Mouse (Mus musculus): Measurements from ENCODE around the gene Trappc6a. TPM values are rescaled to one million over a fixed set of nuclear protein-coding genes. Genes with fewer than 3 reads are reported as not detected.

The Trappc6a gene
- polyA plus RNA-seq, 1 experiment from 2014 or later, result 39.2 TPM

- peaks cover 1% of the 10 kb centered on the region for H3K4me1 ChIP-seq
- WGBS, result 70% methylated on average over 12 of the region's 12 CpGs
- no peaks in the 10 kb centered on the region for H3K9me3 ChIP-seq (replicated peaks)
- no peak overlapping the region for H3K4me2 ChIP-seq
- no peaks in the 10 kb centered on the region for H3K36me3 ChIP-seq
- no peak for ATAC-seq (ENCODE audit: low FRiP score)
- H3K9ac ChIP-seq (replicated peaks), result no peak overlapping the region
- peaks cover 66% of the 10 kb centered on the region for H3K27me3 ChIP-seq (replicated peaks)
- no peak overlapping the region for H3K4me3 ChIP-seq (replicated peaks)
- H3K27ac ChIP-seq (replicated peaks), result no peak overlapping the region
Observed at GRCm38 (mm10) chr7:19468279-19468678, 39.9 kb upstream of the Trappc6a start.

GRCm38 (mm10) chr7:19469404-19469803 is 38.8 kb upstream of the Trappc6a start:
- Histone ChIP-seq H3K36me3 (no peaks in the 10 kb centered on the region), H3K9ac (replicated peaks) (no peak overlapping the region), H3K4me1 (peaks cover 10% of the 10 kb centered on the region), H3K27me3 (replicated peaks) (peaks cover 69% of the 10 kb centered on the region), H3K4me2 (peak overlapping the region; percentile 1; the same call in 1 of the 2 replicates), H3K27ac (replicated peaks) (no peak overlapping the region), H3K4me3 (replicated peaks) (no peak overlapping the region), H3K9me3 (replicated peaks) (no peaks in the 10 kb centered on the region)
- WGBS, result 31% methylated on average over 23 of the region's 23 CpGs
- no peak for ATAC-seq (ENCODE audit: low FRiP score)

GRCm38 (mm10) chr7:19470308-19470707 is 37.9 kb upstream of the Trappc6a start:
- peaks cover 69% of the 10 kb centered on the region for H3K27me3 ChIP-seq (replicated peaks)
- WGBS, result 18% methylated on average over 14 of the region's 14 CpGs

GRCm38 (mm10) chr7:19472403-19472802 is 35.8 kb upstream of the Trappc6a start:
- H3K9me3 ChIP-seq (replicated peaks), result no peaks in the 10 kb centered on the region
- H3K27ac ChIP-seq (replicated peaks), result no peak overlapping the region
- H3K4me3 ChIP-seq (replicated peaks), result no peak overlapping the region
- ATAC-seq (ENCODE audit: low FRiP score), result no peak
- H3K27me3 ChIP-seq (replicated peaks), result peaks cover 66% of the 10 kb centered on the region
- H3K36me3 ChIP-seq, result no peaks in the 10 kb centered on the region
- no peak overlapping the region for H3K4me2 ChIP-seq
- peaks cover 14% of the 10 kb centered on the region for H3K4me1 ChIP-seq
- no peak overlapping the region for H3K9ac ChIP-seq (replicated peaks)
- WGBS, result 53% methylated on average over 4 of the region's 4 CpGs

More at GRCm38 (mm10) chr7:19470308-19470707, 37.9 kb upstream of the Trappc6a start:
- H3K4me3 ChIP-seq (replicated peaks), result no peak overlapping the region
- no peaks in the 10 kb centered on the region for H3K36me3 ChIP-seq
- no peaks in the 10 kb centered on the region for H3K9me3 ChIP-seq (replicated peaks)
- H3K4me2 ChIP-seq, result no peak overlapping the region
- H3K27ac ChIP-seq (replicated peaks), result no peak overlapping the region
- H3K9ac ChIP-seq (replicated peaks), result no peak overlapping the region
- H3K4me1 ChIP-seq, result peaks cover 14% of the 10 kb centered on the region
- no peak for ATAC-seq (ENCODE audit: low FRiP score)

- Histone ChIP-seq H3K4me3 (replicated peaks) (peak overlapping the region; percentile 53), H3K9ac (replicated peaks) (peak overlapping the region; percentile 73), H3K4me2 (peak overlapping the region; percentile 89), H3K4me1 (peaks cover 14% of the 10 kb centered on the region), H3K9me3 (replicated peaks) (no peaks in the 10 kb centered on the region), H3K27me3 (replicated peaks) (peaks cover 67% of the 10 kb centered on the region), H3K27ac (replicated peaks) (peak overlapping the region; percentile 87), H3K36me3 (no peaks in the 10 kb centered on the region)
- peak; percentile 94 for ATAC-seq (ENCODE audit: low FRiP score)
- under 1% methylated on average over 78 of the region's 89 CpGs for WGBS
Observed at GRCm38 (mm10) chr7:19473875-19474443, 34.2 kb upstream of the Trappc6a start.

- H3K4me1 ChIP-seq, result peaks cover 14% of the 10 kb centered on the region
- no peak for ATAC-seq (ENCODE audit: low FRiP score)
- WGBS, result 82% methylated on average over 2 of the region's 2 CpGs
- no peak overlapping the region for H3K4me3 ChIP-seq (replicated peaks)
- peaks cover 38% of the 10 kb centered on the region for H3K27me3 ChIP-seq (replicated peaks)
- H3K36me3 ChIP-seq, result no peaks in the 10 kb centered on the region
- no peak overlapping the region for H3K27ac ChIP-seq (replicated peaks)
- H3K9ac ChIP-seq (replicated peaks), result no peak overlapping the region
- H3K4me2 ChIP-seq, result no peak overlapping the region
- H3K9me3 ChIP-seq (replicated peaks), result no peaks in the 10 kb centered on the region
Observed at GRCm38 (mm10) chr7:19477084-19477483, 31.1 kb upstream of the Trappc6a start.

GRCm38 (mm10) chr7:19477624-19478384 is 30.4 kb upstream of the Trappc6a start:
- Histone ChIP-seq H3K4me2 (no peak overlapping the region), H3K27ac (replicated peaks) (no peak overlapping the region), H3K9me3 (replicated peaks) (no peaks in the 10 kb centered on the region), H3K9ac (replicated peaks) (no peak overlapping the region), H3K4me3 (replicated peaks) (no peak overlapping the region), H3K27me3 (replicated peaks) (peaks cover 31% of the 10 kb centered on the region), H3K4me1 (peaks cover 14% of the 10 kb centered on the region), H3K36me3 (no peaks in the 10 kb centered on the region)
- no peak for ATAC-seq (ENCODE audit: low FRiP score)
- WGBS, result 30% methylated on average over 14 of the region's 14 CpGs

GRCm38 (mm10) chr7:19483281-19483680 is 24.9 kb upstream of the Trappc6a start:
- Histone ChIP-seq H3K36me3 (no peaks in the 10 kb centered on the region), H3K9me3 (replicated peaks) (no peaks in the 10 kb centered on the region), H3K9ac (replicated peaks) (no peak overlapping the region), H3K4me2 (no peak overlapping the region), H3K4me1 (no peaks in the 10 kb centered on the region), H3K4me3 (replicated peaks) (no peak overlapping the region), H3K27ac (replicated peaks) (no peak overlapping the region), H3K27me3 (replicated peaks) (peaks cover 20% of the 10 kb centered on the region)
- ATAC-seq (ENCODE audit: low FRiP score), result no peak
- WGBS, result 84% methylated on average over 8 of the region's 8 CpGs

GRCm38 (mm10) chr7:19485488-19485887 is 22.7 kb upstream of the Trappc6a start:
- WGBS, result 92% methylated on average over 1 of the region's 1 CpGs
- no peak overlapping the region for H3K9ac ChIP-seq (replicated peaks)
- H3K9me3 ChIP-seq (replicated peaks), result no peaks in the 10 kb centered on the region
- no peak overlapping the region for H3K4me2 ChIP-seq
- peaks cover 8% of the 10 kb centered on the region; the same call in 1 of the 2 replicates for H3K4me1 ChIP-seq
- no peak overlapping the region for H3K4me3 ChIP-seq (replicated peaks)
- ATAC-seq (ENCODE audit: low FRiP score), result no peak
- H3K36me3 ChIP-seq, result no peaks in the 10 kb centered on the region
- H3K27me3 ChIP-seq (replicated peaks), result peaks cover 41% of the 10 kb centered on the region
- no peak overlapping the region for H3K27ac ChIP-seq (replicated peaks)

- Histone ChIP-seq H3K9ac (replicated peaks) (no peak overlapping the region), H3K4me2 (no peak overlapping the region), H3K4me1 (peaks cover 8% of the 10 kb centered on the region; the same call in 1 of the 2 replicates), H3K36me3 (no peaks in the 10 kb centered on the region), H3K4me3 (replicated peaks) (no peak overlapping the region), H3K27ac (replicated peaks) (no peak overlapping the region), H3K9me3 (replicated peaks) (no peaks in the 10 kb centered on the region), H3K27me3 (replicated peaks) (peaks cover 51% of the 10 kb centered on the region)
- 93% methylated on average over 7 of the region's 7 CpGs for WGBS
- ATAC-seq (ENCODE audit: low FRiP score), result no peak
Observed at GRCm38 (mm10) chr7:19486549-19486948, 21.6 kb upstream of the Trappc6a start.

- peak overlapping the region; percentile 35 for H3K4me3 ChIP-seq (replicated peaks)
- peaks cover 68% of the 10 kb centered on the region for H3K27me3 ChIP-seq (replicated peaks)
- no peak overlapping the region for H3K27ac ChIP-seq (replicated peaks)
- H3K4me1 ChIP-seq, result peaks cover 13% of the 10 kb centered on the region; the same call in 1 of the 2 replicates
- H3K9ac ChIP-seq (replicated peaks), result peak overlapping the region; percentile 18; the same call in 1 of the 2 replicates
- no peaks in the 10 kb centered on the region for H3K9me3 ChIP-seq (replicated peaks)
- peak overlapping the region; percentile 59 for H3K4me2 ChIP-seq
- no peaks in the 10 kb centered on the region for H3K36me3 ChIP-seq
- WGBS, result 6% methylated on average over 31 of the region's 31 CpGs
- no peak; the same call in 1 of the 2 replicates for ATAC-seq (ENCODE audit: low FRiP score)
Observed at GRCm38 (mm10) chr7:19489525-19489924, 18.7 kb upstream of the Trappc6a start.

- Histone ChIP-seq H3K9me3 (replicated peaks) (no peaks in the 10 kb centered on the region), H3K36me3 (no peaks in the 10 kb centered on the region), H3K27me3 (replicated peaks) (peaks cover 66% of the 10 kb centered on the region), H3K4me2 (peak overlapping the region; percentile 37), H3K4me1 (peaks cover 13% of the 10 kb centered on the region; the same call in 1 of the 2 replicates), H3K9ac (replicated peaks) (0 out of 2 replicates have a peak overlapping the region, but pooled peaks have one; percentile 8), H3K4me3 (replicated peaks) (no peak overlapping the region), H3K27ac (replicated peaks) (no peak overlapping the region)
- 2% methylated on average over 26 of the region's 26 CpGs for WGBS
- ATAC-seq (ENCODE audit: low FRiP score), result no peak
Observed at GRCm38 (mm10) chr7:19491731-19492130, 16.5 kb upstream of the Trappc6a start.
